Mouse (Mus musculus) CD4-positive helper T cell, adult 2 months (primary cell): ENCODE results near the gene Slc4a3.

ENCODE experiments used
- DNase-seq: peaks from one replicate; pipeline ENCODE4 v3.0.0-alpha.2; 2012; ENCODE audit warnings: low read depth, missing footprints, low spot score

Slc4a3 gene

GRCm38 (mm10) chr1:75595930-75596329 lies 49.9 kb downstream of the Slc4a3 start:
- DNase-seq, result no peak

- DNase-seq, result no peak
These were observed 50.8 kb downstream of the Slc4a3 start for GRCm38 (mm10) chr1:75596906-75597305.

GRCm38 (mm10) chr1:75597622-75598021 lies 51.6 kb downstream of the Slc4a3 start:
- peak; percentile 20 for DNase-seq

- no peak for DNase-seq
These were observed 55.7 kb downstream of the Slc4a3 start for GRCm38 (mm10) chr1:75601738-75602137.

- DNase-seq, result no peak
These were observed 57.5 kb downstream of the Slc4a3 start for GRCm38 (mm10) chr1:75603584-75603983.

GRCm38 (mm10) chr1:75608225-75608624 lies 62.2 kb downstream of the Slc4a3 start:
- no peak for DNase-seq

GRCm38 (mm10) chr1:75608625-75609263 lies 62.7 kb downstream of the Slc4a3 start:
- no peak for DNase-seq

GRCm38 (mm10) chr1:75609264-75609662 lies 63.2 kb downstream of the Slc4a3 start:
- DNase-seq, result no peak

- no peak for DNase-seq
These were observed 64.5 kb downstream of the Slc4a3 start for GRCm38 (mm10) chr1:75610553-75610952.
